Mouse (Mus musculus) liver, embryonic 18 days (tissue): ENCODE results near the gene Tbc1d16. TPM values are rescaled to one million over a fixed set of nuclear protein-coding genes. Genes with fewer than 3 reads are reported as not detected.

Experiments used
- polyA plus RNA-seq: library from polyadenylated mRNA; depleted of rRNA; stranded (reverse); fragments of >200 nt; gene quantifications from 2 replicates; pipeline ENCODE4 v1.2.3, GENCODE M21; 2012; rRNA removed

Gene Tbc1d16
- polyA plus RNA-seq: 2.0 and 2.6 TPM in 2 replicates

DNA sequence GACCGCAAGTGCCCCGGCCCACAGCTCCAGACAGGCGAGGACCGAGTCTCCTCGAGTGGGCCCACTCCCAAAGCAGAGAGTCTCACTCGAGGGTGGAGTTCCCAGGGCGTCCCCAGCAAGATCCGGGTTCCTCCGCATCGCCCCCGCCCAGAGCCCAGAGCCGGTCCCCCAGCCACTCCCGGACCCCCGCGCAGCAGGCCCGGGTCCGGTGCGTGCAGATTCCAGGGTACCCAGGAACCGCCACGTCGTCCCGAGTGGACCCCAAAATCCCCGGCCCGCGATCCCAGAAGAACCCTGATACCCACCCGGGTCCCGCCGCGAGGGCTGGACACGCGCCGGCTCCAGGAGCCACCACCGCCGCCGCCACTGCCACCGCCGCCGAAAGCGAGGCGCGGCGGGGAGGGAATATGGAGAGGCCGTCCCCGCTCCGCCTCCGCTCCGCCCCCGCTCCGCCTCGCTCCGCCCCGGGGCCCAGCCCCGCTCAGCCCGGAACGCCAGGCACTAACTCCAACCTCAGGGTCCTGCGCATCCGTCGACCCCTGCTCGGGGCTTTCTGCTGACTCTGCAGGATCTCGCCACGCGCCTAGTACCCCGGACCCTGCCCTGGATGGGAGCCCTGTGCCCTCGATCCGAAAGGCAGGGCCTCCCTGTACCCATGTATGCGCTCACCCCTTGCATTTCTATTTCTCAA lies at the start of gene Tbc1d16, which contains the start of gene Ccdc40:
Gene Tbc1d16, minus strand, starts transcription at position 409 of the 691 bp plus-strand sequence.
Gene Ccdc40, plus strand, starts transcription at position 482 of the 691 bp plus-strand sequence.

DNA sequence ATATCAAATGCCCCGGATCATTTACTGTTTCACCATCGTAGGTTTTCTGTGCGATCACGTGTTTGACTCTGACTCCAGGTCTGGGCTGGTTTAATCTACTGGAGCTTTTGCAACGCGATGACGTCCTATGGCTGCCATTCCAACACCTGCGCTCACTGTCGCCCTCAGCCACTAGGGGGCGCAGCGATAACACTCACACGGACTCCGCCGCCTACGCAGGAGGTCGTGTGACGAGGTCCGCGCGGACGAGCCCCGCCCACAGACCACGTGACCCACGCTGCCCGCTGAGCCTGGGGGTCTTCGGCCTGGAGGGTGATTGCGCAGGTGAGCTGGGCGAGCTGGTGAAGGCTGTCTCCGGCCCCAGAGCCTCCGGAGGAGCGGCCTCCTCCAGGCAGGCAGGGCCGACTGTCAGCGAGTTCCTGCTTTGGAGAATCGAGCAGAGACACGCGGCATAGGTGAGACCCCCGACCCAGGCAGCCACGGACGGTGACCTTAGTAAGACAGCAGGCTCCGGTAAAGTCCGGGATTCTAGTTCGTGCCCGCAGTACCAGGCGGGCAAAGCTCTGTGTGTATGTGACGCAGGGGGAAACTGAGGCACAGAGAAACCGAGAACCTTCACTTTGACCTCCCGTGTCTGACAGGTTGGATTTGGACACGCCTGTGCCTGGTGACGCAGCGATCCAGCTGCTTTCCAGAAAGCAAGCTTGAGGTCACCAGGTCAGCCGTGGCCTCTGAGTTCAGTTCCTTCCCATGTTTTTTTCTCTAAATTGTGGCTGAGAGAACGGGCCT lies 39.7 kb upstream of the Tbc1d16 start, which contains the start of gene Gaa:
Gene Gaa, plus strand, starts transcription at position 120 of the 789 bp plus-strand sequence.

Other genes with a start within 250 kb of the Tbc1d16 start
- 0.04 TPM in 1 of 2 replicates, not detected in the other for gene Enpp7, start 240.3 kb downstream of the Tbc1d16 start, polyA plus RNA-seq
- 1.8 and 2.0 TPM in 2 replicates for gene Cbx2, start 205.5 kb downstream of the Tbc1d16 start, polyA plus RNA-seq
- 1.2 and 1.7 TPM in 2 replicates for gene Cbx8, start 187.5 kb downstream of the Tbc1d16 start, polyA plus RNA-seq
- gene Cbx4, start 142.3 kb downstream of the Tbc1d16 start, polyA plus RNA-seq: 5.2 and 6.5 TPM in 2 replicates
- 0.48 and 0.50 TPM in 2 replicates for gene Ccdc40, start 73 bp upstream of the Tbc1d16 start, polyA plus RNA-seq
- 25.5 and 31.5 TPM in 2 replicates for gene Gaa, start 39.4 kb upstream of the Tbc1d16 start, polyA plus RNA-seq
- 64.6 and 73.0 TPM in 2 replicates for gene Eif4a3, start 71.6 kb upstream of the Tbc1d16 start, polyA plus RNA-seq
- 0.15 and 0.22 TPM in 2 replicates for gene Card14, start 79.3 kb upstream of the Tbc1d16 start, polyA plus RNA-seq
- 1.5 and 1.6 TPM in 2 replicates for gene Sgsh, start 127.0 kb upstream of the Tbc1d16 start, polyA plus RNA-seq
- 2.6 and 3.3 TPM in 2 replicates for gene Slc26a11, start 127.1 kb upstream of the Tbc1d16 start, polyA plus RNA-seq
- 29.1 and 33.7 TPM in 2 replicates for gene Rnf213, start 164.6 kb upstream of the Tbc1d16 start, polyA plus RNA-seq